Mouse (Mus musculus) G1E (cell line): ENCODE data around the gene Ilkap.

Source experiments
- CTCF ChIP-seq: IDR thresholded peaks from 2 replicates; pipeline ENCODE4 v1.5.1; 2012; ENCODE audit warnings: low read depth, low read length, inconsistent platforms, mixed read lengths
- GATA1 ChIP-seq: IDR thresholded peaks from 2 replicates; pipeline ENCODE4 v1.6.1; 2012; ENCODE audit warnings: borderline replicate concordance, low read length, inconsistent platforms, mixed read lengths
- GATA2 ChIP-seq: IDR thresholded peaks from 2 replicates; pipeline ENCODE4 v1.6.1; 2012; ENCODE audit warnings: low read depth, low read length, inconsistent platforms, borderline replicate concordance
- POLR2AphosphoS5 ChIP-seq: IDR thresholded peaks from 2 replicates; pipeline ENCODE4 v1.6.1; 2012; ENCODE audit warnings: low read depth, low read length, inconsistent platforms; ENCODE audit not compliant: insufficient replicate concordance
- TAL1 ChIP-seq: conservative IDR thresholded peaks from 2 replicates; pipeline ENCODE4 v1.6.1; 2012; ENCODE audit warnings: low read depth, low read length, inconsistent platforms, mixed read lengths

- no peak for TF ChIP-seq GATA1
- TF ChIP-seq CTCF = no peak
- no peak for TF ChIP-seq TAL1
- no peak for TF ChIP-seq POLR2AphosphoS5
- no peak for TF ChIP-seq GATA2
Observed at GRCm38 (mm10) chr1:91337355-91337754, 61.3 kb downstream of the Ilkap start.
